Mouse (Mus musculus) embryonic fibroblast, embryonic 13.5 days (primary cell): ENCODE measurements around the gene Elof1. TPM values are rescaled to one million over a fixed set of nuclear protein-coding genes. Genes with fewer than 3 reads are reported as not detected.

ENCODE experiments used
- H3K27ac ChIP-seq: 2 replicates; pipeline ENCODE4 v1.5.1; 2012; ENCODE audit warnings: low read length, control low read depth, inconsistent platforms; ENCODE audit not compliant: insufficient read depth
- H3K4me1 ChIP-seq: 2 replicates; pipeline ENCODE4 v1.6.1; 2011; ENCODE audit warnings: low read length; ENCODE audit not compliant: control insufficient read depth, insufficient read depth
- H3K4me3 ChIP-seq: 2 replicates; pipeline ENCODE4 v1.5.1; 2011; ENCODE audit warnings: mild to moderate bottlenecking, control low read depth, low read length; ENCODE audit not compliant: insufficient read depth
- CTCF ChIP-seq: IDR thresholded peaks from 2 replicates; pipeline ENCODE4 v1.5.1; 2011; ENCODE audit warnings: mild to moderate bottlenecking, control low read depth, low read length, moderate library complexity, borderline replicate concordance; ENCODE audit not compliant: insufficient read depth
- POLR2A ChIP-seq: IDR thresholded peaks from 2 replicates; pipeline ENCODE4 v1.6.1; 2011; ENCODE audit warnings: low read depth, mild to moderate bottlenecking, control low read depth, low read length, moderate library complexity
- polyA plus RNA-seq: library from polyadenylated mRNA; stranded (reverse); fragments of >200 nt; gene quantifications from 2 replicates; pipeline ENCODE4 v1.2.4, GENCODE M21; 2011; ENCODE audit warnings: low read depth; ENCODE audit not compliant: missing spikeins, insufficient read length

Gene Elof1
- polyA plus RNA-seq, 1 experiment: 69.7 TPM

DNA sequence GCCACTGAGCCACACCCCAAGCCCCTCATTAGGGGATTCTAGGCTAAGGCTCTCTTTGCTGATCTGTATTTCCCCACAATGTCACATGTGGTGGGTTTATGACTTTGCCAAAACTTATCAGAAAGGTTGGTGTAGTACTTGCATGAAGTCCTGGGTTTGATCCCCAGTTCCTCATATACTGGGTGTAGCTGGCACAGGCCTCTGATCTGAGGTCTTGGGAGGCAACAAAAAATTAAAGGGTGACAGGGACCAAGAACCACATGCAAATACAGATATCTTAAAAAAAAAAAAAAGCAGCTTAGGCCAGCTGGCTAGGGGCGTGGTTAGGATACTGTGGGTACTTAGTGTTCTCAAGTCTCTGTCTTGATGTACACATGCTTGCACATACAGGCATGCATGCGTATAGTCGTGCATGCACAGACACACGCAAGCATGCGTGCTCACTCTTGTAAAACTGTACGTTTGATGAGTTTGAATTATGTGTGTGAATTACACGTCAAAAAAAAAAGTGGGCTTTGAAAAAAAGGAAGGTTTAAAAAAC lies 6.2 kb upstream of the Elof1 start:
- H3K4me1 ChIP-seq: no peaks in the 10 kb centered on the region
- H3K27ac ChIP-seq: no peak overlapping the region
- no peak for TF ChIP-seq POLR2A
- H3K4me3 ChIP-seq: no peak overlapping the region

DNA sequence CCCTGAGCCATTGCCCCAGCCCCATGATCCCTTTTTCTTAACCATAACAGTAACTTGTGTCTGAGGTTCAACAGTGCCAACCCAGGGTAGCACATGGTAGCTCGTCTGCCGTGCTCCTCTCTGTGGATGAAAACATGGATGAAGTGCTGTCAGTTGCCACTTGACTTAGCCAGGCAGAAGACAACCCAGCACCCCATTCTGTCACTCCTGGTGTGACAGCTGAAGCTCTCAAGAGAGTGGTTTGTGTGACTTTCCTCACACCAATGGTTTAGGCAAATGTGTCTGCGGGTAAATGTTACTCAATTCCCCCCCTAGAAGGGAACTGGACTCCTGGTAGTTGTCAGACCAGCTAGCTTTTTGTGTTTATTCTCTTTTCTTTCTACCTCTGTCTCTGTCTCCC lies 5.0 kb upstream of the Elof1 start:
- Histone ChIP-seq H3K27ac (no peak overlapping the region), H3K4me3 (no peak overlapping the region), H3K4me1 (no peaks in the 10 kb centered on the region)
- TF ChIP-seq CTCF (no peak), POLR2A (no peak)

DNA sequence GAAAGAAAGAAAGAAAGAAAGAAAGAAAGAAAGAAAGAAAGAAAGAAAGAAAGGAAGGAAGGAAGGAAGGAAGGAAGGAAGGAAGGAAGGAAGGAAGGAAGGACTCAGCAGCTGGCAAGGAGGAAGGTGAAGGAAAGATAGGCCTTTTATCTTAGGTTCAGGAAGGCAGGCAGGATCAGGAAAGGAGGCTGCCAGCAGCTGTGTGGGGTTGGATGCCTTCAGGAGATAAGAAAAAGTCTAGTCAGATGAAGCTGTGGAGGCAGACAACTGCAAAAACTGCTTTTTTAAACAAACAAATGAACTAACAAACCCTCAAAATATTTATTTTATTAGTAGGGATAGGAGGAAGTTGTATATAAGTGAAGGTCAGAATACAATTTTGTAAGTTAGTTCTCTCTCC lies 4.6 kb upstream of the Elof1 start:
- no peak overlapping the region for H3K4me3 ChIP-seq
- TF ChIP-seq POLR2A (no peak), CTCF (no peak)
- H3K4me1 ChIP-seq: no peaks in the 10 kb centered on the region
- no peak overlapping the region for H3K27ac ChIP-seq

DNA sequence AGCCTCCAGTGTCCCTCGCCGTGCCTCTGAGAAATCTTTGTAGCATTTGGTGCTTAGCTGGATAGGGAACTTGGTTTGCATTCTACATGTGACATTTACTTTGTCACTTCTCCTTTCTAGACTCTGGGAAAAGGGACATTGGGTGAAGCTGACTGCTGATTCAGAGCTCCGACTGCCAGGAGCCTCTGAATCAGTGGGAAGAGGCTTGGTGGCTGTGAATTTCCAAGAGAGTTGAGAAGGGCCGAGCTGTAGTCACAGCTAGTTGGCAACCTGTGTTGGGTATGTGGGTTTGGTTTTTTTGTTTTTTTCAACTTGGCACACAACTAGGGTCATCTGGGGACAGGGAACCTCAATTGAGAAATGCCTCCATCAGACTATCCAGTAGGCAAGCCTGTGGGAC lies 2.6 kb upstream of the Elof1 start:
- Histone ChIP-seq H3K4me1 (no peaks in the 10 kb centered on the region), H3K27ac (no peak overlapping the region), H3K4me3 (no peak overlapping the region)
- TF ChIP-seq CTCF (no peak), POLR2A (no peak)

DNA sequence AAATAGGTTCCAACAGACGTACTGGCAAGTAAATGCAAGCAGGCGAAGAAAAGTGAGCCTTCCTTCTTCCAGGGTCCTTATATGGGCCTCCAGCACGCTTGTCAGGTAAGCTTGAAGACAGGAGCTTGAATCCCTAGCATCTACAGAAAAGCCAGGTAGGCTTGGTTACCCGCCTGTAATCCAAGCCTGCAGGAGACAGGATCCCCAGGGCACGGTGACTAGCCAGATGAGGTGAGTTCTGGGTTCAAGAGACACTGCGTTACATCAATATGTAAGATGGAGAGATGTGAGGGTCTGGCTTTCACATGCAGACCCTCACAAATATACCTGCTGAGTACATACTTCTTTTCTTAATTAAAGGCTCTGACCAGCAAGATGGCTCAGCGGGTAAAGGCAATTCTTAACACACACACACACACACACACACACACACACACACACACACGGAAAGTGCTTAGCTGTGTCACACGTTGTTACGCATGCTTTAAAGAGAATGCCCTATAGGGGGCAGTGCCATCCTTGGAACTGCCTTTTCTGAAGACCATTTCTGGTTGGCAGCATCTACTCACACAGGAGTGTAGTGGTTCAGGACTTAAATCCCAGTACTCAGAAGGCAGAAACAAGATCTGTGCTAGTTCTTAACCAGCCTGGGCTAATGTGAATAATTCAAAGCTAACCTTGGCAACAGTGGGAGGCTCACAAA lies 933 bp upstream of the Elof1 start:
- Histone ChIP-seq H3K4me3 (no peak overlapping the region), H3K27ac (no peak overlapping the region), H3K4me1 (no peaks in the 10 kb centered on the region)
- TF ChIP-seq CTCF (no peak), POLR2A (no peak)

DNA sequence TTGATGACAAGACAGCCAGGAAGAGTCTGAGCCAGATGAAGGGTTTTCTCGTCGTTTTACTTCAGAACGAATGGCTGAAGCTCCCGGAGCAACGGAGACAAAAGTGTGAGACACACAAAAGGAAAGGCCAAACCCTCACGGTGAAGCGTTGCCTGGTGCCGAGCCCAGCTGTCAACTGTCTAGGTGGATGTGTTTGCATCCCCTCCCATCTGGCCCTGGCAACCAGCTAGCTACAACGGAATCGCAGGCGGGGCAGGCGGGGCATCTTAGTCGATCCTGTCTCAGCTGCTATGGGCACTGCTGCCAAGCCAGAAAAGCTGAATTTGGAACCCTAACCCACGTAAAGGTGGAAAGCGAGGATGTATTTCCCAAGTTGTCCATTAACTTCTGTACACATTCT lies 886 bp downstream of the Elof1 start:
- H3K27ac ChIP-seq: no peak overlapping the region
- TF ChIP-seq POLR2A: no peak
- no peak for TF ChIP-seq CTCF
- H3K4me1 ChIP-seq: no peaks in the 10 kb centered on the region
- peak overlapping the region; percentile 79 for H3K4me3 ChIP-seq

DNA sequence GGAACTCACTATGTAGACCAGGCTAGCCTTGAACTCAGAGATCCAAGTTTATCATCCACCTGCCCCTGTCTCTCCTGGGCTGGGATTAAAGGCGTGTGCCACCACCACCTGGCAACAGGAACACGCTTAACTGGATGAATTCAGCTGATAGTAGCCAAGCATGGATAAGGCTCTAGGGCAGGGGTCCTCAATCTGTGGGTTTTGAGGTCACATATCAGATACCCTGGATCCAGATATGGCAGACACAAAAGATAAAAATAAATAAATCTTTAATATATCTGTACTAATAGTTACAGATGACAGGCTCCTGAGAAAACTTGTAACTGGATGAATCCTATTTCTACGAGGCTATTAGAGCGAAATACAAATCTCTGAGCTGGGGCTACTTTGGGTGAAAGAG lies 1.3 kb downstream of the Elof1 start:
- H3K4me3 ChIP-seq: peak overlapping the region; percentile 79
- TF ChIP-seq POLR2A: no peak
- no peak for TF ChIP-seq CTCF
- no peaks in the 10 kb centered on the region for H3K4me1 ChIP-seq
- no peak overlapping the region for H3K27ac ChIP-seq

DNA sequence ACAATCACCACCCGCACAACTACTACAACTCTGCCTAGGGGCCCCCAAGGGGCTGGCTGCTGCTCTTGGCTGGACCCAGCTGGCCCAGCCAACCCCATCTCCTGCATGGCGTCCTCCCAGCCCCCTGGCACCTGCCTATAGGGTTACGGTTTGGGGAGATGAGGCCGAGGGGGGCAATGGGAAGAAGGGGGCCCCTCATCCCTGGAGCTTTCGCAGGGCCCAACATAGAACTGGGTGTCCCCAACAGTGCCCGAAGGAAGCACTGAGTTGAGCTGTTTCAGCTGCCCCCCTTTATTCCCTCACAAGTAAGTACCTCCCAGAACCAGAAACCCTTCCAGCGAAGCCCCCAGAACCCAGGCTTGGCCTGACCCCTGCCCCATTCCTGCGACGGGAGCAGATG lies 8.8 kb downstream of the Elof1 start:
- Histone ChIP-seq H3K27ac (no peak overlapping the region), H3K4me1 (no peaks in the 10 kb centered on the region)
- no peak for TF ChIP-seq POLR2A
- TF ChIP-seq CTCF: no peak

DNA sequence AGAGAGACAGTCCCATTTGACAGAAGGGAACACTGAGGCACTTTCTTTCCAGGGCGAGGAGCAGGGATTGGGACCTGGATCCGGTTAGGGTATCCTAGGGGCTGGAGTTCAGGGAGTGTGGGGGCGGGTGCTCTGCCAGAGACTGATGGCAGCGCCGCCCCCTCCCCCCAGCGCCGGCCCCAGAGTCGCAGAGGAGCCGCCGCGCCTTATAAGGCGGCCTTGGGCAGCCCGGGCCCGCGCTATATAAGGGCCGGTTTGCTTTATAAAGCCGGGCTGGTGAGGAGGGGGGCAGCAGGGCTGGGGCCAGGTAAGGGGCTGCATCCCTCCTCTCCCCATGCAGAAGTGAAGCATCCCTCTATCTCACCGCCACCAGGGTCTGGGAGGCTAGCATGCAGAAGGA lies 17.1 kb downstream of the Elof1 start:
- Histone ChIP-seq H3K4me3 (peak overlapping the region; percentile 33), H3K27ac (peak overlapping the region; percentile 37), H3K4me1 (no peaks in the 10 kb centered on the region)
- TF ChIP-seq CTCF: no peak
- TF ChIP-seq POLR2A: peak; percentile 60

More for the DNA sequence above, 8.8 kb downstream of the Elof1 start:
- no peak overlapping the region for H3K4me3 ChIP-seq

DNA sequence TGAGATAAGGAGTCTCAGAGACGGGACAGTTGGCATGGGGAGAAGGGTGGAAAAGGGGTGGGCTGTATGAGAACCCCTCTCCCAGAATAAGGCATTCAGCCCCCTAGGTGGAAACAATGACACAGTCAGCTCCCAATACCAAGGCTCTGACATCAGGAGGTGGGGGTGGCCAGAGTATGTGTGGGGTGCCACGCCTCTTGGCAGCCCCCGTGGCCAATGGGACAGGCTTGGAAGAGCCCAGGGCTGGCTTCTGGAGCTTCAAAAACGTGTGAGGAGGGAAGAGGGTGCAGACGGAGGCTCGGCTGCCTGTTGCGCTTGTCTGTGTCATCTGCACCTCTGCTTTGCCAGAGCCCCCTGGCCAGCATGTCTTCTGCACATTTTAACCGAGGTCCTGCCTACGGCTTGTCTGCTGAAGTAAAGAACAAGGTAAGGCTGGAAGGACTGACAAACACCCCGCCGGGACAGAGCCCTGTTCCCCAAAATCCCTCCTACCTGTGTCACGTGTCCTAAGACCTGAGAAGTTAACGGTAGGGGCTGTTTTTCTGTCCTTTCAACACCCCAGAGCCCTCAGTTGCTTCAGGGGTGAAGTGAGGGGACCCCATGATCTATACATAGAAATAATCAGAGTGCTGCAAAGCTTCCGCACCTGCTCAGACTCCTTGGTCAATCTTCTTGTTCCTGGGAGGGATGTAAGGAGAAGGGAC lies 17.8 kb downstream of the Elof1 start, which contains the start of gene Cnn1:
Gene Cnn1, plus strand, starts transcription at position 224 of the 704 bp plus-strand sequence.
- TF ChIP-seq CTCF: no peak
- peak; percentile 97 for TF ChIP-seq POLR2A
- Histone ChIP-seq H3K4me3 (peak within 1 kb of the TSS; percentile 33), H3K27ac (peak within 1 kb of the TSS; percentile 37), H3K4me1 (no peaks in the 10 kb centered on the region)
